Mouse (Mus musculus) large intestine, adult 2 months (tissue): ENCODE results near the gene Tmem108. TPM values are rescaled to one million over a fixed set of nuclear protein-coding genes. Genes with fewer than 3 reads are reported as not detected.

ENCODE experiments used
- DNase-seq: peaks from one replicate; pipeline ENCODE4 v3.0.0-alpha.2; 2012; ENCODE audit warnings: low read depth, low spot score
- WGBS: fragments of 180-500 bp; shearing (Covaris S2); methylation state at CpG from one replicate; pipeline ENCODE4 v1.1.7; 2018; 5-methylcytosine and 5-hydroxymethylcytosine counted together
- polyA plus RNA-seq: library from polyadenylated mRNA; depleted of rRNA; stranded (reverse); fragments of >200 nt; gene quantifications from 2 replicates; pipeline ENCODE4 v1.2.3, GENCODE M21; 2012

The Tmem108 gene
- polyA plus RNA-seq, 1 experiment: 0.74 TPM

GRCm38 (mm10) chr9:103599908-103600307 lies 161.7 kb downstream of the Tmem108 start:
- 81% methylated on average over 3 of the region's 3 CpGs for WGBS
- DNase-seq: no peak

- no peak for DNase-seq
- WGBS: 87% methylated on average over 2 of the region's 2 CpGs
Observed at GRCm38 (mm10) chr9:103597861-103598260, 163.8 kb downstream of the Tmem108 start.

- whole genome bisulfite sequencing: 67% methylated on average over 6 of the region's 6 CpGs
- DNase-seq: no peak
Observed at GRCm38 (mm10) chr9:103595190-103595837, 166.3 kb downstream of the Tmem108 start.

DNA sequence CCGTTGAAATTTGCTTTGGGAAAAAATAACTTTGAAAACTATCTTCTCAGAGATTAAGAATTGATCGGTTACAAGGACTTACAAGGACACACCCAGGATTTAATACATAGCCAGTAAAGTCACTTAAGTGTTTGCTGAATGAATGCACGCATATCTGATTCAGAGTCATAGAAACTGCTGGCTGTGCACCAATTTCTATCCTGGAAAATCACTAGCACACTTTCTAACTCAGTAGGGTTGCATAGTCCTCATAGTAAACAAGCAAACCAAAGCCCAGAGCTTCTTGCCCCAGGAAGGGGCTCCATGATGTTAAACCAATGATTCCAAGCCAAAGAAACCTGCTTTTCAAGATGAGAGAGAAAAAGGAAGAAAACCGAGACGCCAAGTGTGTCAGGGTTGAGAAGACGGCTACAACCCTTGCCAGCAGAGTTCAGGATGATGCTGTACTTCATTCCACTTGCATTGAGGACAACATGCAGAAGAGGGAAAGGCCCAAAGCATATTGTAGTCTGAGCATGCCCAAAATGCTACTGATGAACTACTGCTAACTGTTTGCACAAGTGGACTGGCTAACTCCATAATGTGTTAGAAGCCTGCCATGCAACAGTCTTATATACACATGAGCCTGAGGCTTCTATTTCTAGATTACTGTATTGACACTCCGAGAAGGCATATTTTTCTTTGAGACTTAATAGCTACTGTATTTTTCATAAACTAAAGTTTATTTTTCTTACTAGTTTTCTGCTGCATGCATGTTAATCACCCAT lies 167.0 kb downstream of the Tmem108 start:
- DNase-seq: no peak
- WGBS: 73% methylated on average over 7 of the region's 7 CpGs

- DNase-seq: no peak
- WGBS: 73% methylated on average over 4 of the region's 4 CpGs
Observed at GRCm38 (mm10) chr9:103593079-103593478, 168.6 kb downstream of the Tmem108 start.

- no peak for DNase-seq
Observed at GRCm38 (mm10) chr9:103591962-103592361, 169.7 kb downstream of the Tmem108 start.

GRCm38 (mm10) chr9:103590801-103591200 lies 170.8 kb downstream of the Tmem108 start:
- WGBS: 88% methylated on average over 5 of the region's 5 CpGs
- DNase-seq: no peak

More at GRCm38 (mm10) chr9:103591962-103592361, 169.7 kb downstream of the Tmem108 start:
- WGBS: 87% methylated on average over 4 of the region's 4 CpGs

DNA sequence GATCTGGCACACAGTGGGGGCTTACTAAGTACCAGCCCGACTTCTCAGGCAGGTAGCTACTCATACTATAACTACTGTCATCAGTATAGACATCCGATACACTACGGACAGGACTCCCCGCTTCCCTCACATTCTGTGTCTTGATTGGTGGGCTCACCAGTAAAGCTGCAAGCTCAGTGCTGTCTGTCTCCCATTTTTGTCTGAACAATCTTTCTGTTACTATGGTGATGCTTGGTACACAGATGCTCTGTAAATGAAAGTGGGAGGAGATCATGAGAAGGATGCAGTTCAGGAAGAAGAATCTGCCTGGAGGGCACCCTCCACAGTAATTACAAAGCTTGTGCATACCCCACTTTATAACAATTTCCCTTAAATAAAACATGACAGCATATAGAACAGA lies 176.8 kb downstream of the Tmem108 start:
- 92% methylated on average over 4 of the region's 4 CpGs for WGBS
- no peak for DNase-seq

DNA sequence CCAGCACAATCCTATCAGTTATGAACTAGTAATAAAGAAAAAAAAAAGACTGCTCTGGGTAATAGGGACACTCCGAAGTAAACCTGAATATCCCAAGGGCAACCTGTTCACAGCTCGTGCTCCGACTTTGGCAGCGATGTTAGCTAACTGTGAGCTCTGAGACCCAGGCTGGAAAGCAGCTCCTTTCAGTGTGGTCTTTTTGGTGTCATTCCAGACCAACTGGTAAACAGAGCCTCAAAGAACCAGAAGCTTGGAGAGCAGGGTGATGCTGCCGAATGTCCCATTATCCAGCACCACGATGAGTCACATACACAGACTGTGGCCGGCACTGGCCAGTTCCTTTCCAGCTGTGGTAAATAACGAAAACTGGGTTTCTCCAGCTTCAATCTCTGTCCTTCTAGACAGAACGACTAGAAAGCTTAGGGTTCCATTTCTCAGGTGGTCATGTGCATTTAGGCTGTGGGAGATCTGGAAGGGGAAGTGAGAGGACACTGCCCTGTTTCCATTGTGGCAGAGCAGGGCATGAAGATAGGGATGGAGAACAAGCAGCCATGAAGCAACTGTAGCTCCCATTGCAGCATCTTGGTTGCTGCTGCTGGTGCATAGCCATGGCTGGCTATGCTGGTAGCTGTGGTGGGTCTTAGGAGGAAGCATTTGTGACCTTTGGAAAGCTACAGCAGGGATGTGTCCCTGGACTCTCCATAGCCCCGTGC lies 179.2 kb downstream of the Tmem108 start:
- 75% methylated on average over 10 of the region's 10 CpGs for WGBS
- no peak for DNase-seq

GRCm38 (mm10) chr9:103580621-103581020 lies 181.0 kb downstream of the Tmem108 start:
- WGBS: 90% methylated on average over 6 of the region's 6 CpGs
- DNase-seq: no peak

DNA sequence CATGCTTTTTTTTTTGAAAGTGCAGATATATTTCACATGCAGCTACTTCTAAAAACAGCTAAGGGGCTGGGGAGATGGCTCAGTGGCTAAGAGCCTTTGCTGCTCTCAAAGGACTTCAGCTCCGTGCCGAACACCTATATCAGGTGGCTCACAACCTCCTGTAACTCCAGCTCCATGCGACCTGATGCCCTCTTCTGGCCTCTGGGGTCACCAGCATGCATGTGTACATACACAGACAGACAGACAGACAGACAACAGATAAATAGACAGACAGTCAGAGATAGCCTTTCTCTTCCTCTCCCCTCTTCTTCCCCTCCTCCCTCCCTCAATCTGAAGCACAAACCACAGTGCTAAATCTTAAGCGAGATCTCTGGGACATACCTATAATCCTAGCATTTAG lies 181.5 kb downstream of the Tmem108 start:
- no peak for DNase-seq
- WGBS: 90% methylated on average over 4 of the region's 4 CpGs

- 71% methylated on average over 9 of the region's 9 CpGs for WGBS
- no peak for DNase-seq
Observed at GRCm38 (mm10) chr9:103579411-103580026, 182.1 kb downstream of the Tmem108 start.

DNA sequence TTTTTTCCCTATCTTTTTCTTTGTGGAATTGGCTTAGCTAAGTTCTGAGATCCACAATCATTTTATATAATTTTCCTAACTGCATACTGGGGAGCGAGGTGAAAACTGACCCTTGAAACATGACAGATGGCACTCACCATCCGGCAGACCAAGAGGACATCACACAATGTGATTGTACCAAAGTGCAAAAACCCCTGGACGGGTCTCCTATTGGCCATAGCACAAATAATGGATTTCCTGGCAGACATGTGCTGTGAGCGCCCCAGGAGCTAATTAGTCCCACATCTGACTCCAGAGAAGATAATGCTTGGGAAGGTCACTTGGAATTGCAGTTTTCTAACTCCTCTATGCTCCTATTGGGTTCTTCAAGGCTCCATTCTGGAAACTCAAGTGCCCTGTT lies 183.9 kb downstream of the Tmem108 start:
- no peak for DNase-seq
- 78% methylated on average over 4 of the region's 4 CpGs for WGBS

GRCm38 (mm10) chr9:103577181-103577580 lies 184.5 kb downstream of the Tmem108 start:
- WGBS: 80% methylated on average over 5 of the region's 5 CpGs
- DNase-seq: no peak

DNA sequence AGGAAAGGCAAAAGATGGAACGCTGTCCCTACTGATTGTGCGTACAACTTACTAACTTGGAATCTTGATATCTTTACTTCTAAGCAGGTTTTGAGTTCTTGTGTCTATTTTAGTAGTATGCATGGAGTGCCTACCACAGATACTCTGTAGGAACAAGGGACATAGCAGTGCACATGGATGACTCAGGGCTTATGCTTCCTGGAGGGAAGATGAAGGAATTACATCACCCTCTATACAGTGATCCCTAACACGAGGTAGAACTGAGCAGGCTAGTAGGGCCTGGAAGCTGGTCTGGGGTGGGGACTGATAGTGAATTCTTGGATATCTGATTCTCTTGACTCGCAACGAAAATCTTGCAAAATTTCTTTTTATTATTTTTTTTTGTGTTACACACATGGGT lies 185.7 kb downstream of the Tmem108 start:
- no peak for DNase-seq
- WGBS: 88% methylated on average over 5 of the region's 5 CpGs

GRCm38 (mm10) chr9:103573994-103574750 lies 187.5 kb downstream of the Tmem108 start:
- DNase-seq: no peak
- 24% methylated on average over 5 of the region's 5 CpGs for WGBS

- 77% methylated on average over 14 of the region's 14 CpGs for whole genome bisulfite sequencing
- DNase-seq: no peak
Observed at GRCm38 (mm10) chr9:103570158-103570741, 191.4 kb downstream of the Tmem108 start.

GRCm38 (mm10) chr9:103568983-103569382 lies 192.7 kb downstream of the Tmem108 start:
- 87% methylated on average over 9 of the region's 9 CpGs for WGBS
- no peak for DNase-seq

GRCm38 (mm10) chr9:103565186-103565585 lies 196.5 kb downstream of the Tmem108 start:
- no peak for DNase-seq
- 86% methylated on average over 9 of the region's 9 CpGs for WGBS
